ENCODE assay signal across 14 mouse cellular contexts in the genomic region with DNA sequence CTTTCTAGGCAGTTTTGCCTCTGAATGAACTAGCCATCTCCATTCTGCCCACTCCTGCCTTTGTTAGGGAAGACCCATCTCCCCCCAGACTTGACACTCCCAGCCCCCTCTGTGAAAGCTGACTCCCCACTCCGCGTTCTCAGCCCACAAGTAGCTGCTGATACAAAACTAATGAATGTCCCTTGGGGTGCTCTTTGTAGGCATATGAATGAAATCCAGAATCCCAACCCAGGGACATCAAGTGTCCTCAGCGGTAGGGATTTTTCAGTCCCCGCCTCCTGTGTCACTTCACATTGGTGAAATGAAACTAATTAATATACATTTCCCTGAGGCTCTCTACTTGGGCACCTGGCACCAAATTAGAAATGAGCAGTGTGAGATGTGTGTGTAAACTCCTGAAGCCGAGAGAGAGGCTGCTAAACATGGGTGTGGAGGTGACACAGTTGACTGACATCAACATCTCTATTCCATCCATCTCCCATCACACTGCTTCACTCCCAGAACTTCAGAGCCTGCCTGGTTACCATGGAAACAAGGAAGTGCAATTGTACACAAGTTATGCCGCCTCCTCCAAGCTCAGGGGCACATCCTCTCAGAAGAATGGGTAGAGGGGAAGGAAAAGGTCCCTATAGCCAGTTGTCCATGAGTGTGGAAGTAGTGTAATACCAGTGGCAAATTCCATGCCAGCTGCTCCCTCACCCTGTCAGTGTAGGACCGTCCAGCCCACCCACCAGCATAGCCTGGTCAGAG.
DNase-seq lines count a peak whose midpoint lies in the region; ATAC-seq and TF ChIP-seq lines count a peak whose summit lies in the region.
"Had no signal": no experiment of that assay in that cellular context is flagged by ENCODE, and none has a peak within 500 bp of the region (broad histone marks: within the 10 kb centered on the region; RNA-seq: fewer than 3 reads in every experiment).

No protein-coding gene starts in this region.

- no peak overlapping the region for H3K27ac ChIP-seq in heart, embryonic 10.5 days
- peak overlapping the region; percentile 64 for H3K27ac ChIP-seq in hindbrain, embryonic 13.5 days
- H3K27ac ChIP-seq in midbrain, postnatal 0 days (ENCODE audit: low read depth, low read length): 0 out of 2 replicates have a peak overlapping the region, but pooled peaks have one; percentile 38
- no peak overlapping the region for H3K27ac ChIP-seq in cerebellum, adult 2 months (ENCODE audit: insufficient read depth, low read length)
- H3K27ac ChIP-seq: kidney, embryonic 15.5 days; limb, embryonic 12.5 days had no signal

- no peaks in the 10 kb centered on the region for H3K9me3 ChIP-seq in heart, embryonic 10.5 days
- no peaks in the 10 kb centered on the region for H3K9me3 ChIP-seq in hindbrain, embryonic 13.5 days
- no peaks in the 10 kb centered on the region for H3K9me3 ChIP-seq in midbrain, postnatal 0 days (ENCODE audit: low read length)
- H3K9me3 ChIP-seq: kidney, embryonic 15.5 days; limb, embryonic 12.5 days had no signal

- DNase-seq in heart, embryonic 10.5 days (ENCODE audit: low spot score): peak; percentile 51
- DNase-seq in heart, postnatal 4 days: no peak
- peak; percentile 36 for DNase-seq in embryo, embryonic 10.5 days (ENCODE audit: low spot score)
- DNase-seq in midbrain, postnatal 0 days (ENCODE audit: low spot score): peak; percentile 46
- no peak for DNase-seq in liver
- DNase-seq in cerebellum, adult 2 months: no peak
- no peak for DNase-seq in lung, postnatal 10 days
- DNase-seq: heart, postnatal 14 days; layer of hippocampus, postnatal 36 days; lung, adult 2 months; thymus, postnatal 14 days had no signal

- 68% methylated on average over 7 of the region's 7 CpGs for WGBS in heart, embryonic 10.5 days
- WGBS in hindbrain, embryonic 13.5 days: 14% methylated on average over 7 of the region's 7 CpGs
- WGBS in midbrain, postnatal 0 days: 18% methylated on average over 7 of the region's 7 CpGs
- 63% methylated on average over 7 of the region's 7 CpGs for WGBS in cerebellum, adult 2 months

- H3K4me3 ChIP-seq in heart, embryonic 10.5 days: no peak overlapping the region
- no peak overlapping the region for H3K4me3 ChIP-seq in hindbrain, embryonic 13.5 days
- no peak overlapping the region for H3K4me3 ChIP-seq in midbrain, postnatal 0 days (ENCODE audit: low read depth, low read length)
- no peak overlapping the region for H3K4me3 ChIP-seq in cerebellum, adult 2 months (replicated peaks; ENCODE audit: insufficient read depth, low read depth, low read length)
- H3K4me3 ChIP-seq: kidney, embryonic 15.5 days; limb, embryonic 12.5 days had no signal

- H3K27me3 ChIP-seq in heart, embryonic 10.5 days (ENCODE audit: insufficient read depth, poor library complexity, severe bottlenecking): no peaks in the 10 kb centered on the region
- no peaks in the 10 kb centered on the region for H3K27me3 ChIP-seq in hindbrain, embryonic 13.5 days
- H3K27me3 ChIP-seq in midbrain, postnatal 0 days (ENCODE audit: insufficient read depth, low read length): no peaks in the 10 kb centered on the region
- no peaks in the 10 kb centered on the region for H3K27me3 ChIP-seq in cerebellum, adult 2 months (ENCODE audit: control insufficient read depth, insufficient read depth, low read length)
- H3K27me3 ChIP-seq: kidney, embryonic 15.5 days; limb, embryonic 12.5 days had no signal

- H3K36me3 ChIP-seq in heart, embryonic 10.5 days: no peaks in the 10 kb centered on the region
- H3K36me3 ChIP-seq in hindbrain, embryonic 13.5 days: no peaks in the 10 kb centered on the region
- no peaks in the 10 kb centered on the region for H3K36me3 ChIP-seq in midbrain, postnatal 0 days (ENCODE audit: insufficient read depth, low read length)
- H3K36me3 ChIP-seq: kidney, embryonic 15.5 days; limb, embryonic 12.5 days had no signal

- TF ChIP-seq POLR2A in cerebellum, adult 2 months (IDR thresholded peaks at IDR 0.05; ENCODE audit: borderline replicate concordance, insufficient read depth, low read length): no peak

- no peaks in the 10 kb centered on the region for H3K4me1 ChIP-seq in heart, embryonic 10.5 days
- peaks cover 55% of the 10 kb centered on the region for H3K4me1 ChIP-seq in hindbrain, embryonic 13.5 days (replicated peaks)
- H3K4me1 ChIP-seq in midbrain, postnatal 0 days (ENCODE audit: insufficient read depth, low read length): peaks cover 14% of the 10 kb centered on the region
- no peaks in the 10 kb centered on the region; the same call in 1 of the 2 replicates for H3K4me1 ChIP-seq in cerebellum, adult 2 months (ENCODE audit: control insufficient read depth, insufficient read depth, low read length)
- H3K4me1 ChIP-seq: kidney, embryonic 15.5 days; limb, embryonic 12.5 days had no signal

- H3K9ac ChIP-seq in hindbrain, embryonic 13.5 days: no peak overlapping the region
- H3K9ac ChIP-seq in midbrain, postnatal 0 days (replicated peaks; ENCODE audit: low read length, poor library complexity, severe bottlenecking): no peak overlapping the region
- H3K9ac ChIP-seq: kidney, embryonic 15.5 days; limb, embryonic 12.5 days had no signal

- no peak for TF ChIP-seq CTCF in midbrain, postnatal 0 days (IDR thresholded peaks at IDR 0.05)
- no peak for TF ChIP-seq CTCF in cerebellum, adult 2 months (IDR thresholded peaks at IDR 0.05; ENCODE audit: borderline replicate concordance, insufficient read depth, low read depth, low read length)

- no peak overlapping the region for H3K4me2 ChIP-seq in hindbrain, embryonic 13.5 days
- H3K4me2 ChIP-seq in midbrain, postnatal 0 days (ENCODE audit: low read depth, low read length, poor library complexity, severe bottlenecking): no peak overlapping the region
- H3K4me2 ChIP-seq: kidney, embryonic 15.5 days; limb, embryonic 12.5 days had no signal

- ATAC-seq in hindbrain, embryonic 13.5 days (ENCODE audit: low FRiP score): peak; percentile 37
- ATAC-seq in midbrain, postnatal 0 days (ENCODE audit: low FRiP score): 0 out of 2 replicates have a peak, but pooled peaks have one; percentile 31

Comparison
In these comparisons a context has a peak if more than half of its experiments do, and no peak if none do; other contexts are left out.
1. DNase-seq: peak in heart, embryonic 10.5 days (single experiment), embryo, embryonic 10.5 days (single experiment) and midbrain, postnatal 0 days (single experiment); none in heart, postnatal 4 days (single experiment), liver (single experiment), cerebellum, adult 2 months (0 of 2) and lung, postnatal 10 days (single experiment).
2. H3K27ac ChIP-seq: peak in hindbrain, embryonic 13.5 days (single experiment) and midbrain, postnatal 0 days (single experiment); none in heart, embryonic 10.5 days (single experiment) and cerebellum, adult 2 months (single experiment).